Mouse (Mus musculus) CD8-positive naive resting alpha-beta T cell, adult 2 months (primary cell): ENCODE results near the gene Ankle1.

Experiments
- DNase-seq, 2 experiments: peaks; one replicate each; pipeline ENCODE4 v3.0.0; 2022; ENCODE audit warnings: low read depth in 2 of 2, low spot score in 2 of 2

Gene Ankle1

GRCm38 (mm10) chr8:71381971-71382961, 23.5 kb upstream of the Ankle1 start:
- DNase-seq = no peak

- no peak for DNase-seq
Observed at GRCm38 (mm10) chr8:71383396-71383795, 22.4 kb upstream of the Ankle1 start.

- DNase-seq = no peak
Observed at GRCm38 (mm10) chr8:71383860-71384259, 21.9 kb upstream of the Ankle1 start.

- DNase-seq = no peak
Observed at GRCm38 (mm10) chr8:71385212-71385835, 20.5 kb upstream of the Ankle1 start.

GRCm38 (mm10) chr8:71388267-71388666, 17.5 kb upstream of the Ankle1 start:
- no peak for DNase-seq

GRCm38 (mm10) chr8:71391696-71392095, 14.1 kb upstream of the Ankle1 start:
- DNase-seq = no peak

- DNase-seq = no peak
Observed at GRCm38 (mm10) chr8:71392391-71392790, 13.4 kb upstream of the Ankle1 start.

GRCm38 (mm10) chr8:71392871-71393270, 12.9 kb upstream of the Ankle1 start:
- DNase-seq = no peak

- DNase-seq = no peak
Observed at GRCm38 (mm10) chr8:71394481-71394880, 11.3 kb upstream of the Ankle1 start.

- DNase-seq = no peak
Observed at GRCm38 (mm10) chr8:71395071-71395470, 10.7 kb upstream of the Ankle1 start.

- no peak for DNase-seq
Observed at GRCm38 (mm10) chr8:71395629-71396028, 10.2 kb upstream of the Ankle1 start, which contains the start of gene Ushbp1. Gene Ushbp1, minus strand, starts transcription at chr8:71395802.

- DNase-seq = peak; percentile 76 to 82
Observed at GRCm38 (mm10) chr8:71396639-71397305, 9.0 kb upstream of the Ankle1 start, which contains the start of gene Babam1. Gene Babam1, plus strand, starts transcription at chr8:71396861.

GRCm38 (mm10) chr8:71397701-71398100, 8.1 kb upstream of the Ankle1 start:
- DNase-seq = no peak

- no peak for DNase-seq
Observed at GRCm38 (mm10) chr8:71400826-71401225, 5.0 kb upstream of the Ankle1 start.

GRCm38 (mm10) chr8:71401454-71401853, 4.4 kb upstream of the Ankle1 start:
- no peak for DNase-seq

- no peak for DNase-seq
Observed at GRCm38 (mm10) chr8:71402446-71402964, 3.3 kb upstream of the Ankle1 start.

GRCm38 (mm10) chr8:71403107-71403885, 2.5 kb upstream of the Ankle1 start:
- DNase-seq = no peak

- no peak for DNase-seq
Observed at GRCm38 (mm10) chr8:71404011-71404410, 1.8 kb upstream of the Ankle1 start.

GRCm38 (mm10) chr8:71404951-71405351, 859 bp upstream of the Ankle1 start:
- no peak for DNase-seq
